Mouse (Mus musculus) embryonic facial prominence, embryonic 11.5 days (tissue): Measurements from ENCODE around the gene Adamts8. TPM values are rescaled to one million over a fixed set of nuclear protein-coding genes. Genes with fewer than 3 reads are reported as not detected.
A peak's percentile ranks its signal among the peaks of the same experiment; 100 is the strongest.

Experiments used
- ATAC-seq: fragments of 200-750 bp; cut with Nextera tagmentation; replicated peaks from 2 replicates; pipeline ENCODE4 v1.8.0; 2017; ENCODE audit warnings: low read depth; ENCODE audit not compliant: insufficient number of reproducible peaks, low FRiP score, low TSS enrichment
- DNase-seq: peaks from one replicate; pipeline ENCODE4 v3.0.0-alpha.2; 2015; ENCODE audit warnings: low spot score
- H3K27ac ChIP-seq: fragments of 300-500 bp; sonication (generic); replicated peaks from 2 replicates; pipeline ENCODE4 v1.5.1; 2014; ENCODE audit warnings: mild to moderate bottlenecking, low read depth, low read length, control low read depth
- H3K27me3 ChIP-seq: fragments of 300-500 bp; sonication (generic); 2 replicates; pipeline ENCODE4 v1.6.1; 2014; ENCODE audit warnings: mild to moderate bottlenecking, low read length, moderate library complexity, mixed read lengths; ENCODE audit not compliant: control insufficient read depth, insufficient read depth
- H3K36me3 ChIP-seq: fragments of 300-500 bp; sonication (generic); replicated peaks from 2 replicates; pipeline ENCODE4 v1.6.1; 2014; ENCODE audit warnings: low read depth, mild to moderate bottlenecking, low read length, moderate library complexity, mixed read lengths; ENCODE audit not compliant: control insufficient read depth, insufficient read depth
- H3K4me1 ChIP-seq: fragments of 300-500 bp; sonication (generic); 2 replicates; pipeline ENCODE4 v1.6.1; 2014; ENCODE audit warnings: low read length, mixed read lengths; ENCODE audit not compliant: control insufficient read depth, insufficient read depth
- H3K4me2 ChIP-seq: fragments of 300-500 bp; sonication (generic); 2 replicates; pipeline ENCODE4 v1.6.1; 2014; ENCODE audit warnings: low read depth, mild to moderate bottlenecking, control low read depth, low read length, moderate library complexity
- H3K4me3 ChIP-seq: fragments of 300-500 bp; sonication (generic); 2 replicates; pipeline ENCODE4 v1.5.1; 2014; ENCODE audit warnings: low read depth, low read length, control low read depth
- H3K9ac ChIP-seq: fragments of 300-500 bp; sonication (generic); replicated peaks from 2 replicates; pipeline ENCODE4 v1.6.1; 2014; ENCODE audit warnings: mild to moderate bottlenecking, control low read depth, low read length
- H3K9me3 ChIP-seq: fragments of 300-500 bp; sonication (generic); replicated peaks from 2 replicates; pipeline ENCODE4 v1.6.1; 2016; ENCODE audit warnings: mild to moderate bottlenecking, low read length, inconsistent platforms, mixed read lengths; ENCODE audit not compliant: control insufficient read depth
- WGBS: fragments of 180-500 bp; shearing (Covaris S2); extraction: QIAGEN DNeasy Blood & Tissue Kit; methylation state at CpG from one replicate; pipeline ENCODE4 v1.1.7; 2014; 5-methylcytosine and 5-hydroxymethylcytosine counted together
- polyA plus RNA-seq: library from polyadenylated mRNA; unstranded; fragments of >200 nt; fragmentation: Nextera tagmentation; extraction: Ambion mirVana; gene quantifications from 2 replicates; pipeline ENCODE4 v1.2.1, GENCODE M21; 2014

Gene Adamts8
- polyA plus RNA-seq, 1 experiment from 2014 or later, result 0.59 TPM

GRCm38 (mm10) chr9:30932346-30932745, 10.0 kb upstream of the Adamts8 start:
- Histone ChIP-seq H3K9me3 (no peaks in the 10 kb centered on the region), H3K27ac (no peak overlapping the region), H3K9ac (no peak overlapping the region), H3K36me3 (no peaks in the 10 kb centered on the region), H3K27me3 (no peaks in the 10 kb centered on the region), H3K4me1 (no peaks in the 10 kb centered on the region), H3K4me2 (no peak overlapping the region), H3K4me3 (no peak overlapping the region)
- DNase-seq, result no peak
- ATAC-seq, result no peak
- WGBS, result 79% methylated on average over 4 of the region's 4 CpGs

DNA sequence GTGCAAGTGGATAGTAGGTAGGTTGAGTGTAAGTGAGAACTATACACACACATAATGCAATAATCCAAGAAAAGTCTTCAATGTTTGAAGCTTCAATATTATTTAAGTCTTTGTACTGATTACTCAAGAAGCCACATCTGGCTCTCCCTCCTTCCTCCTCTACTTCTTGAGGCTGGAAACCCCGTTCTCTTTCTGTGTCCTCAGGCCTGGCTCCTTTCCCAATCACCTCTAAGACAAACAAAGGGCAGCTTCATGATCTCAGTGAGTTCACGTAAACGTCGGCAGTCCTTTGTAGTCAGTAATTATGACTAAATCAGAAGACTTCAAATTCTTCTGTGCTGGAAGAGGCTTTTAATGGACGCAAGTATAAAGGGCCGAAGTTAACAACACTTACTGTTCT, 7.5 kb upstream of the Adamts8 start:
- Histone ChIP-seq H3K9ac (no peak overlapping the region), H3K27ac (no peak overlapping the region), H3K4me3 (no peak overlapping the region), H3K9me3 (no peaks in the 10 kb centered on the region), H3K4me2 (no peak overlapping the region), H3K36me3 (no peaks in the 10 kb centered on the region), H3K4me1 (no peaks in the 10 kb centered on the region), H3K27me3 (no peaks in the 10 kb centered on the region)
- 61% methylated on average over 6 of the region's 6 CpGs for WGBS
- ATAC-seq, result no peak
- DNase-seq, result no peak

DNA sequence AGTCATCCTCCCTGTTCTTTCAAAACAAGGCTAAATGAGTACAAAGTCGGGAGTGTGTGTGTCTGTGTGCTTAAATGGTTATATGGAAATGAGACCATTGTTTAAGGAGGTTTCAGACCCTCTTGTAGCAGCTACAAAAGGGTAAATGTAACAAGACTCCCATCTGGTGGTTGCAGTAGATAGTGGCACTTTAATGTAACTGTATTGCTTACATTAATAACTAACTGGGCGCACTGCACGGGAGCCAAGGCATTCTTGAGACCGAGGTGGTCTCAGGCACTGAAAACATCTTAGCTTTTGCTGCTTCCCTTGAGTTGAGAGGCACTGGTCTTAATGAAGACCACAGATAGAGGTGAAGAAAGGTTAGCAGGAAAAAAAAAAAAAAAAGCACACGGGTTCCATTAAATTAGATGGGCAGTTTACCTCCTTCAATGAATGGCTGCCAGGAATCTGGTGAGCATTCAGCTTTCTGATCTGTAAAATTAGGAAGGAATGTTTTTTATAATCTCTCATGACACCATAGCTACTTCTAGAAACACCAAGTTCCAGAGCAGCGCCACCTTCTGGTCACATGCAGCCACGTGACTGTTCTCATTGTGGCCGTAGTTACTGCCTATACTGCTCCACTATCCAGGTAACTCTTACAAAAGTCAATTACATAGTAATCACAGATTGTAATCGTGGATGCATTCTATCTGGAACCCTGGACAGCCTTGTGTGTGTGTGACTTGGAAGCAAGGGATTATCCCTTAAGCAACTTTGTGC, 5.5 kb upstream of the Adamts8 start:
- WGBS, result 33% methylated on average over 9 of the region's 9 CpGs
- ATAC-seq (no peak), DNase-seq (peak; percentile 81)
- Histone ChIP-seq H3K36me3 (no peaks in the 10 kb centered on the region), H3K27me3 (peaks cover 13% of the 10 kb centered on the region), H3K9ac (no peak overlapping the region), H3K4me1 (no peaks in the 10 kb centered on the region), H3K4me3 (no peak overlapping the region), H3K9me3 (no peaks in the 10 kb centered on the region), H3K4me2 (no peak overlapping the region), H3K27ac (no peak overlapping the region)

GRCm38 (mm10) chr9:30940328-30940727, 2.0 kb upstream of the Adamts8 start:
- H3K27ac ChIP-seq, result no peak overlapping the region
- H3K4me2 ChIP-seq, result no peak overlapping the region
- ATAC-seq, result no peak
- DNase-seq, result peak; percentile 96
- 6% methylated on average over 6 of the region's 6 CpGs for WGBS
- H3K27me3 ChIP-seq, result peaks cover 41% of the 10 kb centered on the region
- H3K4me1 ChIP-seq, result peaks cover 2% of the 10 kb centered on the region; the same call in 1 of the 2 replicates
- no peaks in the 10 kb centered on the region for H3K36me3 ChIP-seq
- no peak overlapping the region for H3K9ac ChIP-seq
- H3K4me3 ChIP-seq, result no peak overlapping the region
- H3K9me3 ChIP-seq, result no peaks in the 10 kb centered on the region

- H3K36me3 ChIP-seq, result no peaks in the 10 kb centered on the region
- WGBS, result under 1% methylated on average over 14 of the region's 14 CpGs
- H3K4me1 ChIP-seq, result peaks cover 2% of the 10 kb centered on the region; the same call in 1 of the 2 replicates
- H3K4me3 ChIP-seq, result peak overlapping the region; percentile 58
- peaks cover 43% of the 10 kb centered on the region for H3K27me3 ChIP-seq
- H3K9me3 ChIP-seq, result no peaks in the 10 kb centered on the region
- DNase-seq (peak; percentile 33), ATAC-seq (no peak)
- peak overlapping the region; percentile 48 for H3K9ac ChIP-seq
- H3K4me2 ChIP-seq, result peak overlapping the region; percentile 99
- no peak overlapping the region for H3K27ac ChIP-seq
These were observed 979 bp downstream of the Adamts8 start for GRCm38 (mm10) chr9:30943341-30943740.

DNA sequence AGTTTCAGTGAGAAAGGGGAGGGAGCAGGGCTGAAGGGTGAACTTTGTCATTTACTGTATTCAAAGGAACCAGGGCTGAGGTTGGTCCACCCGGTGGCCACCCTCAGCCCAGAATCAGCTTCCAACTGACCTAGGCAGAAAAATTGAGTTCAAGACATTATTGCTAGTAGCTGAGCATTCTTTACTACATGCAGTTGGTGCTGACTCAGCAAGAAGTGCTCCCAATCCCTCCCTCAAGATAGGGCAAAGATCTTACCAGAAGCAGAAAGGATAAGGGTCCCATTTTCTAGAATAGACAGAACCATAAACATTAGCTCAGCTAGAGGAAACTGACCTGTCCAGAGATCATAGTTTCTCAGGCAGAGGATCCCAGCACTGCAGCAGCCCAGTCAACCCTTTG, 1.9 kb downstream of the Adamts8 start:
- peaks cover 44% of the 10 kb centered on the region for H3K27me3 ChIP-seq
- no peaks in the 10 kb centered on the region for H3K9me3 ChIP-seq
- no peaks in the 10 kb centered on the region for H3K36me3 ChIP-seq
- H3K9ac ChIP-seq, result no peak overlapping the region
- no peak overlapping the region for H3K27ac ChIP-seq
- H3K4me1 ChIP-seq, result peaks cover 2% of the 10 kb centered on the region; the same call in 1 of the 2 replicates
- H3K4me2 ChIP-seq, result no peak overlapping the region
- no peak for DNase-seq
- ATAC-seq, result no peak
- H3K4me3 ChIP-seq, result no peak overlapping the region
- WGBS, result 36% methylated on average over 1 of the region's 1 CpGs

- peaks cover 44% of the 10 kb centered on the region for H3K27me3 ChIP-seq
- H3K27ac ChIP-seq, result no peak overlapping the region
- H3K4me2 ChIP-seq, result no peak overlapping the region
- WGBS, result 57% methylated on average over 1 of the region's 1 CpGs
- H3K9ac ChIP-seq, result no peak overlapping the region
- DNase-seq (no peak), ATAC-seq (no peak)
- no peaks in the 10 kb centered on the region for H3K9me3 ChIP-seq
- H3K4me3 ChIP-seq, result no peak overlapping the region
- H3K36me3 ChIP-seq, result no peaks in the 10 kb centered on the region
- H3K4me1 ChIP-seq, result peaks cover 2% of the 10 kb centered on the region; the same call in 1 of the 2 replicates
These were observed 2.9 kb downstream of the Adamts8 start for GRCm38 (mm10) chr9:30945276-30945675.

DNA sequence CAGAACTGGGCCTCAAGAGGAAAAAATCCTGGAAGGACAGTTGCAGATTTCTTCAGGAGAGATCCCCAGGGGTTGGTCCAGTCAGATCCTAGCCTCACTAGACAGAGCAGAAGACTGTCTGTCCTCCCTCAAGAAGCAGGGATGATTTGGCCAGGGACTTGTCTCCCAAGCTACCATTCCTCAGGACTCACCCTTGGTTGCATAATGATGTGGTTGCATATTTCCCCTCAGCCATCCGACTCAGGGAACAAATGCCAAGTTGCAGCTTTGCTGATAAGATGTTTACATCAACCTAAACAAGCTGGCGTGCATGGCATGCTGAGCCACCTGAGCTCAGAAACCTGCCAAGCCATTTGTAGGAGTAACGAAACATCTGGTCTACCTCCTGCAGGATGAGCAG, 7.1 kb downstream of the Adamts8 start:
- DNase-seq (no peak), ATAC-seq (no peak)
- no peak overlapping the region for H3K4me2 ChIP-seq
- H3K4me1 ChIP-seq, result no peaks in the 10 kb centered on the region
- no peaks in the 10 kb centered on the region for H3K9me3 ChIP-seq
- H3K27me3 ChIP-seq, result peaks cover 11% of the 10 kb centered on the region; the same call in 1 of the 2 replicates
- no peak overlapping the region for H3K27ac ChIP-seq
- no peaks in the 10 kb centered on the region for H3K36me3 ChIP-seq
- H3K4me3 ChIP-seq, result no peak overlapping the region
- WGBS, result 88% methylated on average over 3 of the region's 3 CpGs
- no peak overlapping the region for H3K9ac ChIP-seq
